Mouse (Mus musculus) kidney, embryonic 15.5 days (tissue): Measurements from ENCODE around the gene Etaa1. TPM values are rescaled to one million over a fixed set of nuclear protein-coding genes. Genes with fewer than 3 reads are reported as not detected.
A peak's percentile ranks its signal among the peaks of the same experiment; 100 is the strongest.

ENCODE experiments used
- ATAC-seq: fragments of 200-750 bp; cut with Nextera tagmentation; replicated peaks from 2 replicates; pipeline ENCODE4 v1.8.0; 2017; ENCODE audit warnings: moderate TSS enrichment; ENCODE audit not compliant: low FRiP score
- H3K27ac ChIP-seq: fragments of 300-500 bp; sonication (generic); 2 replicates; pipeline ENCODE4 v1.5.1; 2015; ENCODE audit warnings: mild to moderate bottlenecking, inconsistent platforms
- H3K27me3 ChIP-seq: fragments of 300-500 bp; sonication (generic); 2 replicates; pipeline ENCODE4 v1.6.1; 2015; ENCODE audit warnings: inconsistent platforms
- H3K36me3 ChIP-seq: fragments of 300-500 bp; sonication (generic); 2 replicates; pipeline ENCODE4 v1.6.1; 2015; ENCODE audit warnings: inconsistent platforms
- H3K4me1 ChIP-seq: fragments of 300-500 bp; sonication (generic); 2 replicates; pipeline ENCODE4 v1.6.1; 2015; ENCODE audit warnings: inconsistent platforms
- H3K4me2 ChIP-seq: fragments of 300-500 bp; sonication (generic); 2 replicates; pipeline ENCODE4 v1.6.1; 2015; ENCODE audit warnings: moderate library complexity, mild to moderate bottlenecking, inconsistent platforms
- H3K4me3 ChIP-seq: fragments of 300-500 bp; sonication (generic); replicated peaks from 2 replicates; pipeline ENCODE4 v1.5.1; 2015; ENCODE audit warnings: mild to moderate bottlenecking, inconsistent platforms
- H3K9ac ChIP-seq: fragments of 300-500 bp; sonication (generic); 2 replicates; pipeline ENCODE4 v1.6.1; 2015; ENCODE audit warnings: mild to moderate bottlenecking, inconsistent platforms
- H3K9me3 ChIP-seq: fragments of 300-500 bp; sonication (generic); replicated peaks from 2 replicates; pipeline ENCODE4 v1.6.1; 2016; ENCODE audit warnings: inconsistent platforms
- WGBS: fragments of 180-500 bp; shearing (Covaris S2); methylation state at CpG from one replicate; pipeline ENCODE4 v1.1.7; 2015; ENCODE audit warnings: mixed read lengths; 5-methylcytosine and 5-hydroxymethylcytosine counted together
- polyA plus RNA-seq: library from polyadenylated mRNA; unstranded; fragments of >200 nt; fragmentation: Nextera tagmentation; extraction: Ambion mirVana; gene quantifications from 2 replicates; pipeline ENCODE4 v1.2.1, GENCODE M21; 2015

Etaa1 gene
- polyA plus RNA-seq, result 13.5 and 13.6 TPM in 2 replicates

- H3K36me3 ChIP-seq, result peaks cover 27% of the 10 kb centered on the region
- peak within 1 kb of the TSS; percentile 97 for H3K27ac ChIP-seq
- WGBS, result under 1% methylated on average over 56 of the region's 69 CpGs
- H3K4me1 ChIP-seq, result 0 out of 2 replicates have a peak, but pooled peaks cover 2% of the 10 kb centered on the region
- H3K4me3 ChIP-seq, result peak within 1 kb of the TSS; percentile 100
- peak within 1 kb of the TSS; percentile 99 for H3K9ac ChIP-seq
- H3K4me2 ChIP-seq, result peak within 1 kb of the TSS; percentile 59
- no peaks in the 10 kb centered on the region for H3K27me3 ChIP-seq
- peak; percentile 100 for ATAC-seq
- H3K9me3 ChIP-seq, result no peaks in the 10 kb centered on the region
Observed at GRCm38 (mm10) chr11:17953231-17954134, at the start of gene Etaa1. Etaa1 (minus strand) TSS chr11:17953875.

GRCm38 (mm10) chr11:17994151-17994550 lies 40.5 kb upstream of the Etaa1 start:
- no peaks in the 10 kb centered on the region for H3K4me1 ChIP-seq

GRCm38 (mm10) chr11:17992311-17992710 lies 38.6 kb upstream of the Etaa1 start:
- WGBS, result 74% methylated on average over 9 of the region's 9 CpGs
- no peaks in the 10 kb centered on the region for H3K36me3 ChIP-seq
- no peaks in the 10 kb centered on the region for H3K4me1 ChIP-seq
- H3K9ac ChIP-seq, result no peak overlapping the region
- no peaks in the 10 kb centered on the region for H3K9me3 ChIP-seq
- no peak overlapping the region for H3K27ac ChIP-seq
- no peak for ATAC-seq
- no peaks in the 10 kb centered on the region for H3K27me3 ChIP-seq
- no peak overlapping the region for H3K4me3 ChIP-seq
- no peak overlapping the region for H3K4me2 ChIP-seq

More at GRCm38 (mm10) chr11:17994151-17994550, 40.5 kb upstream of the Etaa1 start:
- H3K27me3 ChIP-seq, result no peaks in the 10 kb centered on the region
- H3K27ac ChIP-seq, result no peak overlapping the region
- H3K36me3 ChIP-seq, result no peaks in the 10 kb centered on the region
- ATAC-seq, result no peak
- H3K9ac ChIP-seq, result no peak overlapping the region
- WGBS, result 91% methylated on average over 3 of the region's 3 CpGs
- H3K4me3 ChIP-seq, result no peak overlapping the region
- no peak overlapping the region for H3K4me2 ChIP-seq
- H3K9me3 ChIP-seq, result no peaks in the 10 kb centered on the region

- 83% methylated on average over 2 of the region's 2 CpGs for WGBS
- Histone ChIP-seq H3K4me2 (no peak overlapping the region), H3K4me3 (no peak overlapping the region), H3K36me3 (no peaks in the 10 kb centered on the region), H3K27ac (no peak overlapping the region), H3K9me3 (no peaks in the 10 kb centered on the region), H3K27me3 (no peaks in the 10 kb centered on the region), H3K9ac (no peak overlapping the region), H3K4me1 (no peaks in the 10 kb centered on the region)
- ATAC-seq, result no peak
Observed at GRCm38 (mm10) chr11:17983331-17983730, 29.7 kb upstream of the Etaa1 start.

- Histone ChIP-seq H3K27ac (no peak overlapping the region), H3K4me1 (no peaks in the 10 kb centered on the region), H3K36me3 (no peaks in the 10 kb centered on the region), H3K4me3 (no peak overlapping the region), H3K9ac (no peak overlapping the region), H3K27me3 (no peaks in the 10 kb centered on the region), H3K9me3 (no peaks in the 10 kb centered on the region), H3K4me2 (no peak overlapping the region)
- WGBS, result 54% methylated on average over 4 of the region's 4 CpGs
- ATAC-seq, result no peak
Observed at GRCm38 (mm10) chr11:17981246-17981645, 27.6 kb upstream of the Etaa1 start.

GRCm38 (mm10) chr11:17975581-17975980 lies 21.9 kb upstream of the Etaa1 start:
- Histone ChIP-seq H3K4me3 (no peak overlapping the region), H3K4me2 (no peak overlapping the region), H3K9ac (no peak overlapping the region), H3K27ac (no peak overlapping the region), H3K27me3 (no peaks in the 10 kb centered on the region), H3K36me3 (no peaks in the 10 kb centered on the region), H3K9me3 (no peaks in the 10 kb centered on the region), H3K4me1 (no peaks in the 10 kb centered on the region)
- WGBS, result 75% methylated on average over 3 of the region's 3 CpGs
- no peak for ATAC-seq

GRCm38 (mm10) chr11:17952791-17953190 lies 884 bp downstream of the Etaa1 start:
- peak overlapping the region; percentile 100 for H3K4me3 ChIP-seq
- H3K27ac ChIP-seq, result peak overlapping the region; percentile 97
- H3K4me1 ChIP-seq, result 0 out of 2 replicates have a peak, but pooled peaks cover 2% of the 10 kb centered on the region
- H3K36me3 ChIP-seq, result peaks cover 29% of the 10 kb centered on the region
- no peaks in the 10 kb centered on the region for H3K9me3 ChIP-seq
- no peaks in the 10 kb centered on the region for H3K27me3 ChIP-seq
- 2% methylated on average over 3 of the region's 3 CpGs for WGBS
- ATAC-seq, result no peak
- peak overlapping the region; percentile 99 for H3K9ac ChIP-seq
- peak overlapping the region; percentile 59 for H3K4me2 ChIP-seq

GRCm38 (mm10) chr11:17951336-17951735 lies 2.3 kb downstream of the Etaa1 start:
- no peak for ATAC-seq
- peaks cover 43% of the 10 kb centered on the region for H3K36me3 ChIP-seq
- no peak overlapping the region for H3K27ac ChIP-seq
- H3K4me2 ChIP-seq, result no peak overlapping the region
- H3K4me3 ChIP-seq, result no peak overlapping the region
- no peaks in the 10 kb centered on the region for H3K27me3 ChIP-seq
- 89% methylated on average over 3 of the region's 3 CpGs for WGBS
- H3K4me1 ChIP-seq, result 0 out of 2 replicates have a peak, but pooled peaks cover 2% of the 10 kb centered on the region
- H3K9ac ChIP-seq, result no peak overlapping the region
- no peaks in the 10 kb centered on the region for H3K9me3 ChIP-seq

GRCm38 (mm10) chr11:17939168-17939567 lies 14.5 kb downstream of the Etaa1 start:
- no peaks in the 10 kb centered on the region for H3K9me3 ChIP-seq
- H3K36me3 ChIP-seq, result peaks cover 19% of the 10 kb centered on the region
- H3K4me2 ChIP-seq, result no peak overlapping the region
- no peak overlapping the region for H3K4me3 ChIP-seq
- no peaks in the 10 kb centered on the region for H3K27me3 ChIP-seq
- H3K9ac ChIP-seq, result no peak overlapping the region
- ATAC-seq, result no peak
- H3K27ac ChIP-seq, result no peak overlapping the region
- H3K4me1 ChIP-seq, result no peaks in the 10 kb centered on the region
- 92% methylated on average over 1 of the region's 1 CpGs for WGBS

- Histone ChIP-seq H3K4me3 (no peak overlapping the region), H3K27me3 (no peaks in the 10 kb centered on the region), H3K9ac (no peak overlapping the region), H3K4me1 (no peaks in the 10 kb centered on the region), H3K9me3 (no peaks in the 10 kb centered on the region), H3K4me2 (no peak overlapping the region), H3K27ac (no peak overlapping the region), H3K36me3 (peaks cover 18% of the 10 kb centered on the region)
- ATAC-seq, result no peak
Observed at GRCm38 (mm10) chr11:17937931-17938330, 15.7 kb downstream of the Etaa1 start.

GRCm38 (mm10) chr11:17917905-17918304 lies 35.8 kb downstream of the Etaa1 start:
- Histone ChIP-seq H3K27me3 (no peaks in the 10 kb centered on the region), H3K4me1 (no peaks in the 10 kb centered on the region), H3K36me3 (no peaks in the 10 kb centered on the region), H3K4me3 (no peak overlapping the region), H3K27ac (no peak overlapping the region), H3K4me2 (no peak overlapping the region), H3K9ac (no peak overlapping the region), H3K9me3 (no peaks in the 10 kb centered on the region)
- WGBS, result 76% methylated on average over 4 of the region's 4 CpGs
- no peak for ATAC-seq

- H3K36me3 ChIP-seq, result no peaks in the 10 kb centered on the region
- no peak overlapping the region for H3K4me3 ChIP-seq
- no peak overlapping the region for H3K27ac ChIP-seq
- no peak overlapping the region for H3K4me2 ChIP-seq
- WGBS, result 88% methylated on average over 5 of the region's 5 CpGs
- no peak for ATAC-seq
- no peaks in the 10 kb centered on the region for H3K27me3 ChIP-seq
- H3K9me3 ChIP-seq, result no peaks in the 10 kb centered on the region
- H3K4me1 ChIP-seq, result no peaks in the 10 kb centered on the region
- no peak overlapping the region for H3K9ac ChIP-seq
Observed at GRCm38 (mm10) chr11:17917101-17917500, 36.6 kb downstream of the Etaa1 start.
